Mouse (Mus musculus) forebrain, embryonic 10.5 days (tissue): ENCODE results near the gene Tcl1b3. TPM values are rescaled to one million over a fixed set of nuclear protein-coding genes. Genes with fewer than 3 reads are reported as not detected.
"Not testable (repeated sequence)": the region's sequence is repeated elsewhere in the genome, so short reads cannot be mapped to it uniquely, and the experiment has no call there.

ENCODE experiments used
- DNase-seq: peaks from one replicate; pipeline ENCODE4 v3.0.0-alpha.2; 2017; ENCODE audit warnings: low spot score; ENCODE audit errors: extremely low spot score
- H3K27ac ChIP-seq: fragments of 300-500 bp; sonication (generic); 2 replicates; pipeline ENCODE4 v1.5.1; 2016; ENCODE audit warnings: mild to moderate bottlenecking
- H3K27me3 ChIP-seq: fragments of 300-500 bp; sonication (generic); 2 replicates; pipeline ENCODE4 v1.6.1; 2016; ENCODE audit warnings: mild to moderate bottlenecking; ENCODE audit not compliant: poor library complexity, severe bottlenecking
- H3K36me3 ChIP-seq: fragments of 300-500 bp; sonication (generic); replicated peaks from 2 replicates; pipeline ENCODE4 v1.6.1; 2016; ENCODE audit warnings: mild to moderate bottlenecking, moderate library complexity
- H3K4me1 ChIP-seq: fragments of 300-500 bp; sonication (generic); 2 replicates; pipeline ENCODE4 v1.6.1; 2016
- H3K4me3 ChIP-seq: fragments of 300-500 bp; sonication (generic); 2 replicates; pipeline ENCODE4 v1.5.1; 2016; ENCODE audit warnings: mild to moderate bottlenecking, moderate library complexity
- H3K9me3 ChIP-seq: fragments of 300-500 bp; sonication (generic); 2 replicates; pipeline ENCODE4 v1.6.1; 2016; ENCODE audit warnings: mild to moderate bottlenecking, moderate library complexity
- WGBS: fragments of 180-500 bp; shearing (Covaris S2); methylation state at CpG from one replicate; pipeline ENCODE4 v1.1.7; 2016; 5-methylcytosine and 5-hydroxymethylcytosine counted together
- polyA plus RNA-seq: library from polyadenylated mRNA; unstranded; fragments of >200 nt; fragmentation: Nextera tagmentation; extraction: Ambion mirVana; gene quantifications from 2 replicates; pipeline ENCODE4 v1.2.1, GENCODE M21; 2016

Gene Tcl1b3
- polyA plus RNA-seq, 1 experiment from 2014 or later = not detected

DNA sequence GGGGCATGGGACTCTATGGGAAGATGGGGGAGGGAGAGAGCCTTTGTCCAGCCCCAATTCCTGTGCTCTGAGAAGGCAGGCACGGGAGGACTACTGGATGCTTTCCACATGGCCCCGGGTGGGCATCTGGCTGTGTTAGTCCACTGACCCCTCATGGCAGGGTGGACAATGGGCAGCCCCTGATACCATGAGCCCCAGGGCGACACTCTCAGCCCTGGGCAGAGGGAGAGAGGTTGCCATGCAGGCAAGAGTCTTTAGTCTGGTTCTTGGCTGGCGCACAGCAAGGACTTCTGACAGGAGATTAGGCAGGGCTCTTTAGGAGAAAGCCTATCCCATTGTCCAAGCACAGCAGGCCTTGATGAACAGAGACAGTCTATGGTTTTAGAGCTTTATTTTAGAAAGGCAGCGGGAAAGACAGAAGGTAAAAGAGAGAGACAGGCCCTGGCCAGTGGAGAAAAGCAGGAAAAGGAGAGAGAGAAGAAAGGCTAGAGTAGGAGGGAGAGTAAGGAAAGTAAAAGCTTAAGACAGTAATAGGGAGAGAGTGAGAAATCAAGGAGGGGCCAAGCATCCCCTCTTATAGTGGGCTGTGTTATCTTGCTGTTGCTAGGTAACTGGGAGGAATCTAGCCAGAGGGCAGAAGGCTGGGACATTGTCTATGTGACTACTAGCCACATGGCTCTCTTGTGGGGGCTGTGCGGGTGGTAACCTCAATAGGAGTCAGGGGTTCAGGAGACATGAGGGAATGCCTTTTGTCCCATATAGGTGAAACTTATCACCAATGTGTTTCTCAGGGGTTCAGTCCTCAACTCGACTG lies 9.0 kb downstream of the Tcl1b3 start:
- not testable (repeated sequence) for H3K4me1 ChIP-seq, H3K27me3 ChIP-seq, H3K4me3 ChIP-seq, H3K9me3 ChIP-seq, H3K36me3 ChIP-seq
- DNase-seq = peak; percentile 17
- 24% methylated on average over 7 of the region's 7 CpGs for WGBS
- peak overlapping the region; percentile 45 for H3K27ac ChIP-seq

DNA sequence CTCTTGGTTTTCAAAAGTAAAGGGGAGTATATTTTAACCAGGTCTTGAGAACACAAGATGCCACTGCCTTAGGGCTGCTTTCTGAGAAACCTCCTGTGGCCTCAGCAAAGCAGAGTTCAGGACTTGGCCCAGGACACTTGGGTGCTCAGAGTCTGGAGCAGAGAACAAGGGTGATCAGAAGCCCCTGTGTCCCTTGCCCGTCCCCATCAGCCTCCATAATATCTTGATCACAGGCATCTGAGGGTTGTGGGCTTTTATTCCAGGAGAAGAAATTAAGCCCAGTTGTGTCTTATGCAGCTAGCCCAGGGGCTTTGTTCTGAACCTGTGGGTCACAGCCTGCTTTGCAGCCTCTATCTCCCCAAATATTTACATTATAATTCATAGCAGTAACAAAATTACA lies 10.8 kb downstream of the Tcl1b3 start, which contains the start of gene Tcl1b4:
Gene Tcl1b4 (plus strand): TSS at position 301 of the 400 bp plus-strand sequence.
- not testable (repeated sequence) for H3K9me3 ChIP-seq, H3K4me3 ChIP-seq, H3K27me3 ChIP-seq, H3K36me3 ChIP-seq, DNase-seq, H3K4me1 ChIP-seq, H3K27ac ChIP-seq
- 90% methylated on average over 1 of the region's 1 CpGs for WGBS

DNA sequence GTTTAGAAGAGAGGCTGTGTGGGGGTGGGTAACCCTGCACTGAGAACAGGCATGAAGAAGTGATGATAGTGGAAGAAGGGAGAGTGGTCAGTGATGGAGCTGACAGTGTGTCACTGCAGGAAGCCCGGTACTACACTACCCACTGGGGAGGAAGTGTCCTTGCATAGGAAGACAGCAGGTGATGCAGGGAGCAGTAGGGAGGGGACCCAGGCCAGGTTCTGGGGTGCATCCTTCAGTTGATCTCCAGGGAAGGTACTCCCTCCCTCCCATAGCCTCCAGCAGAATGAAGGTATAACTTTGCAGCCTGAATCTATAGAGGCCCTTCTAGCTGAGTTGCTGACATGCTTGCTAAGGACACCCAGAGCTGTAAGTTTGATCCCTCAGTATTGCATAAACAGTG lies 16.2 kb downstream of the Tcl1b3 start:
- H3K4me3 ChIP-seq = no peak overlapping the region
- H3K36me3 ChIP-seq = no peaks in the 10 kb centered on the region
- 88% methylated on average over 1 of the region's 1 CpGs for WGBS
- no peaks in the 10 kb centered on the region for H3K9me3 ChIP-seq
- no peak for DNase-seq
- no peaks in the 10 kb centered on the region for H3K27me3 ChIP-seq
- no peak overlapping the region for H3K27ac ChIP-seq
- H3K4me1 ChIP-seq = peaks cover 9% of the 10 kb centered on the region

DNA sequence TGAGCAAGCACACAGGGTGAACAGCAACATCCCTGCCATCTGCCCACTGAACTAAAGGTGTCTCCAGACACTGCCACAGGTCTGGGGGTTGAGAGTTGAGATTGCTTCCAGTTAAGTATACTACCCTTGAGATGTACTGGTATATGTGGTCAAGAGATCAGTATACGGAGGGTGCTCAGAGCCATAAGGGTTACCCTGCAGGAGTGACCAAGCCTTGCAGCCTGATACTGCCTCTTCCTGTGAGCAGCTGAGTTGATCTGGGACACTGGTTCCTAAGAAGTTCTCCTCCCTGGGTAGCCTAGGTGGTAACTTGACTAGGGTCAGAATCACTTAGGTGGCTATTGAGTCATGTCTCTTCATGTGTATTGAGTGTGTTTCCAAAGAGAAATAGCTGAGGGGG lies 17.6 kb downstream of the Tcl1b3 start:
- peaks cover 9% of the 10 kb centered on the region for H3K4me1 ChIP-seq
- 97% methylated on average over 1 of the region's 1 CpGs for WGBS
- no peak overlapping the region for H3K4me3 ChIP-seq
- no peak for DNase-seq
- no peak overlapping the region for H3K27ac ChIP-seq
- H3K36me3 ChIP-seq = no peaks in the 10 kb centered on the region
- no peaks in the 10 kb centered on the region for H3K27me3 ChIP-seq
- no peaks in the 10 kb centered on the region for H3K9me3 ChIP-seq

DNA sequence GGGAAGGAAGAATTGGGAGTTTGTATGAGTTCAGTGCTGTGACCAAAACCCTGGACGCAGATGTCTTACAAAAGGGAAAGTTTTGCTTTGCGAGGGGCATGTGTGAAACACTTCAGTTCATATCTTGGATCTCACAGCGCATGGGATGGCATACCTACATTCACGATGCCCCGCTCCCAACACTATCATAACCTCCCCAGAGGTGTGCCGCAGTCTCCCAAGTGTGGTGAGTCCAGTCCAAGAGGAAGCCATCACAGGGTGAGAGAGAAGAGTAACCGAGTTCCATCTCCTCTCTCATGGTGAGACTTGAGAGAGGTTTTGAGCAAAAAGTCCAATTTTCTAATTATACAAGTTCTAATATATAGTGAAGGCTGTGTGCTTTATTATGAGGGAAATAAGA lies 18.4 kb downstream of the Tcl1b3 start:
- H3K27me3 ChIP-seq = no peaks in the 10 kb centered on the region
- WGBS = 96% methylated on average over 7 of the region's 7 CpGs

DNA sequence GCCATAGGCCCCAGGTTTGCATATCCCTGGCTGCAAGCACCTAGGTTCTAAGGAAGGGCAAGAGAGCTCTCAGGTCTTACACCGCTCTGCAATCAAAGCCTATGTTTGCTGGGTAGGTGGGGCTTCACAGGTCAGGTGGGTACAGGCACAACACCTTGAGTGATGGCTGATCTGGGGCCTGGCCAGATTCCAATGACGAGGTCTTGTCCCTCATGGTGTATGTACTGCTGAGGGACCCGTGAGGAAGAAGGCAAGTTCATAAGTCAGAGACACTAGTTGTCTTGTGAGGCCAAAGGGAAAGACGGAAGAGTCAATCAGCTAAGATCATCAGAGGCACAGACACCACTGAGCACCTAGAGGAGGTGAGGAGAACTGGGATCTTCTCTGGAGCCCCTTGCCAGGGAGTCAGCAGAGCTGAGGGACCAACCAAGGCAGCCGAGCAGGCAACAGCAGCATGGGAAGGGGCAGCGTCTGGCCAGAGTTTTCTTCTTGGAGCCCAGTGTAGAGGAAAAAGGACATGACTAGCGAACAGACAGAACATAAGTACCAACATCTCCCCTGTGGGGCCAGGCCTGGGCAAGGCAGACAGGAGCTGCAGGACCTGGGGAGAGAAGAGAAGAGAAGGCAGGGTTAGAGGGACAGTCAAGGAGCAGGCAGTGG lies 26.4 kb downstream of the Tcl1b3 start:
- Histone ChIP-seq H3K27ac (no peak overlapping the region), H3K4me1 (no peaks in the 10 kb centered on the region), H3K4me3 (no peak overlapping the region), H3K36me3 (no peaks in the 10 kb centered on the region), H3K27me3 (no peaks in the 10 kb centered on the region), H3K9me3 (no peaks in the 10 kb centered on the region)
- WGBS = 92% methylated on average over 7 of the region's 7 CpGs
- DNase-seq = no peak

More for the DNA sequence above, 18.4 kb downstream of the Tcl1b3 start:
- Histone ChIP-seq H3K27ac (no peak overlapping the region), H3K9me3 (no peaks in the 10 kb centered on the region), H3K4me3 (no peak overlapping the region), H3K4me1 (peaks cover 9% of the 10 kb centered on the region), H3K36me3 (no peaks in the 10 kb centered on the region)
- no peak for DNase-seq

DNA sequence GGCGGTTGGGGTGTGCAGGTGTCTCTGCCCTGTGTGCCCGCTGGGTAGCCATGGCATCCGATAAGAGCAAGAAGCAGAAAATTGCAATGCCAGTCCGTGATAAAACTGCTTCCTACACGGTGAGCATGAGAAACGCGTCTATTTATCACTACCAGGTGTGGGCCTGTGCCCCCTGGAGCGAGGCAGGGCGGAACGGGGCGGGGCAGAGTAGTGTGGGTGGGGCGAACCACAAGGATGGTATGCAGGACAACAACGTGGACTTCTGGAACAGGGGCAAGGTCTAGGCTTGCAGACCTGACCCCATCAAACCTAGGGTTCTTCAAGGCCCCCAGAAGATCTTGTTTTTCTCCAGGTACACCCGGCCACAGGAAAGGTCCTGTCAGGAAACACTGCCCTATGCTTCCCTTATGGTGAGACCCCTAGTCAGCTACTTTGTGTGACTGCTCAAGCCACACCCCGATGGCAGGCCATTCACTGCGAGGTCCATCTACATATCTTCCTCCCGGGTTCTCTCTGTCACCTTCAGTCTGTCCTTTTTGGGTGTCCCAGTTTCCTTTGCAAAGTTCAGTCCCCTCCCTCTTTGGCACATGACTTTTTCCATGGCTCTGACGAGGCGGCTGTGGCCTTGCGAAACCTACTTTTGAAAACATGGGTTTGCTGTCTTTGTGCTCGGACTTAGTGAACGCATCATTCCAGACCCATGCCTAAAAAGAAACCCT lies 31.9 kb downstream of the Tcl1b3 start, which contains the start of gene Tcl1:
Gene Tcl1 (minus strand): TSS at position 193 of the 719 bp plus-strand sequence.
- H3K27ac ChIP-seq = no peak within 1 kb of the TSS
- no peaks in the 10 kb centered on the region for H3K9me3 ChIP-seq
- no peak within 1 kb of the TSS for H3K4me3 ChIP-seq
- H3K4me1 ChIP-seq = peaks cover 9% of the 10 kb centered on the region
- no peak for DNase-seq
- 94% methylated on average over 22 of the region's 22 CpGs for WGBS
- H3K36me3 ChIP-seq = no peaks in the 10 kb centered on the region
- no peaks in the 10 kb centered on the region for H3K27me3 ChIP-seq

DNA sequence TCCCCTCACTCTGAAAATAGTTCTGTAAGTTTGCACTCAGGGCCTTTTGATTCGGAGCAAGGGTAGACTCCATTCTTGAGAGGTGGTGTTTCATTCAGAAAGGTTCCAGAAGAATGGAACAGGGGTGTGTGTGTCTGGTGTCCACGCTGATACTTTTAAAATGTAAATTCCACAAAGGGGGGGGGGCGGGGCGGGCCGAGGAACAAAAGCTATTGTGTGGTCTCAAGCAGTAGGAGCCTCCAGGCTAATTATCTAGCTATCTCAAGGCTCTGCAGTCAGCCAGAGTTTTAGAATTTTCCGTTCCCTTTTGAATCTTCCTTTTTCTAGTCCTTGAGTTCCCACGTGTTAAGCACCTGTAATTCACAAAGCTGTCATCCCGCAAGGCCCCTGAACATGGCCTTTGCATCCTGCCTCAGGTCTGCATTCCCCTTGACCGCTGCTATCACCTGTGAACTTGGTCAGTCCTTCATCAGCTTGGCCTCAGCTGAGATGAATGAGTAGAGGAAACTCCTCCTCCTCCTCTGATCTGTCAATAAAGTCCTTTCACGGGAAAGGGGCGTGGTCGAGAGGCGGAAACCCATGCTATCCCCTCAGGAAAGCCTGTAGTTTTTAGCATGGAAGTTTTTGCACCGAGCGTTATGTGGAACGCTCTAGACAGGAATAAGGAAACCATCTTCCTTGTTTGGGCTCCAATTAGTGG lies 33.9 kb downstream of the Tcl1b3 start:
- Histone ChIP-seq H3K4me1 (peaks cover 9% of the 10 kb centered on the region), H3K27ac (no peak overlapping the region), H3K27me3 (no peaks in the 10 kb centered on the region), H3K4me3 (no peak overlapping the region), H3K36me3 (no peaks in the 10 kb centered on the region), H3K9me3 (no peaks in the 10 kb centered on the region)
- 41% methylated on average over 16 of the region's 16 CpGs for WGBS
- no peak for DNase-seq

DNA sequence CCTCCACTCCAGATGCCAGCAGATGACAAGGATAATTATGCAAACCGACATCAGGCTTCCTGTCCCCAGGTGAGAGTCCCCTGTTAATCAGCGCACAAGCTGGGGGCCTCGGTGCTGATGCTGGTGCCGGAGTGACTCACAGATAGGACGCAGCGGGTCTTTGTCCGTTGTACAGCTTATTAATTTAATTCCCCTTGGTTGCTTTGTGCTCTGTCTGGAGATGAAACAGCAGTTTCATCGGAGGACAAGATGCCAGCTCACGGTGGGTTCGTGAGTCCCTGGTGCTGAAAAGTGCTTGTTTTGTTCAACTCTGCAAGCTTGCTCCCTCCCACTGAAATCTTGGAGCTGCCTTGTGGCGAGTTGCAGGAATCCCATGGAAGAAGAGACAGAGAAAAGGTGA lies 43.5 kb downstream of the Tcl1b3 start:
- no peaks in the 10 kb centered on the region for H3K4me1 ChIP-seq
- WGBS = 72% methylated on average over 11 of the region's 11 CpGs
- H3K27me3 ChIP-seq = no peaks in the 10 kb centered on the region
- no peaks in the 10 kb centered on the region for H3K9me3 ChIP-seq
- no peaks in the 10 kb centered on the region for H3K36me3 ChIP-seq
- no peak overlapping the region for H3K27ac ChIP-seq
- no peak overlapping the region for H3K4me3 ChIP-seq
- no peak for DNase-seq

DNA sequence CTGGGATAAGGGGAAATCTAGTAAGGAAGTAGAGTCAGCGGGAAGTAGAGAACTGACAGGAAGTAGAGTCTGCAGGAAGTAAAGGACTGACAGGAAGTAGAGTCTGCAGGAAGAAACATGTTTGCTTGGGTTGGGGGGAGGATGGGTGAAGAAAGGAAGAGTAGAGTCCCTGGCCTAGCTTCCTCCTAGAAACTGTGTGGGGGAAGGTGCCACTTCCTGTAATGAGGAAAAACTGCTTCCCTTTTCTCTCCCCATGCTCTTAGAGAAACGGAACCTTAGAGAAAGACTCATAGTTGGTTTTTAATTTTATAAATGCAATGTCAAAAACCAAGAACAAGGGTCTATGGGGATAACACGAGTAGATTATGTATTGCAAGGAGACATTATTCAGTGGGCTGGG lies 44.2 kb downstream of the Tcl1b3 start:
- H3K4me1 ChIP-seq = no peaks in the 10 kb centered on the region
- H3K27me3 ChIP-seq = no peaks in the 10 kb centered on the region
- DNase-seq = no peak
- H3K9me3 ChIP-seq = peaks cover 2% of the 10 kb centered on the region; the same call in 1 of the 2 replicates
- no peak overlapping the region for H3K4me3 ChIP-seq
- no peak overlapping the region for H3K27ac ChIP-seq
- no peaks in the 10 kb centered on the region for H3K36me3 ChIP-seq
- WGBS = 82% methylated on average over 3 of the region's 3 CpGs

DNA sequence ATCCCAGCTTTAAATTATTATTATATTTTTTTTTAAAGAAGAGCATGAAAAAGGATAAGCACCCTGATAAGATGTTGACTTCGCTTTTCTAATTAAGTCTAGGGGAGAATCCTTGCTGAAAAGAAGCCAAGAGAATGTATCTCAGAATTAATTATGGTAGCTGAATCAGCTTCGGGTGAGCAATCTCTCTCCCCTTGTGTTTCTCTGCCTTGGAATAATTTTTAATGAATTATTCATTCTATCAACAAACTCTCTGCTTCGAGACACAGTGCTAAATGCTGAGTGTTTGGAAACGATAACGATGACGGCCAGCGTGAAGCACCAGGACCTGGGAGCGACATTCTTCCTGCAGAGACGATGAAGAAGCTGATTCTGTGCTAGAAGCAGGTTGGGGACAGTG lies 48.2 kb downstream of the Tcl1b3 start:
- no peaks in the 10 kb centered on the region for H3K36me3 ChIP-seq
- no peak overlapping the region for H3K27ac ChIP-seq
- no peak overlapping the region for H3K4me3 ChIP-seq
- WGBS = 88% methylated on average over 9 of the region's 9 CpGs
- no peaks in the 10 kb centered on the region for H3K4me1 ChIP-seq
- no peaks in the 10 kb centered on the region for H3K27me3 ChIP-seq
- no peak for DNase-seq
- H3K9me3 ChIP-seq = peaks cover 3% of the 10 kb centered on the region; the same call in 1 of the 2 replicates
